Mouse (Mus musculus): ENCODE measurements around the gene Otoa. TPM values are rescaled to one million over a fixed set of nuclear protein-coding genes. Genes with fewer than 3 reads are reported as not detected.

Gene Otoa
- polyA plus RNA-seq (2012; rRNA removed), result 0.52 and 0.55 TPM in 2 replicates

GRCm38 (mm10) chr7:121081350-121081749 lies at the start of gene Otoa:
TSS of gene Otoa (plus strand) at chr7:121081650.
- H3K36me3 ChIP-seq (ENCODE audit: control insufficient read depth, insufficient read depth, low read length), result no peaks in the 10 kb centered on the region
- H3K27me3 ChIP-seq (replicated peaks; ENCODE audit: control insufficient read depth, insufficient read depth, low read length), result no peaks in the 10 kb centered on the region
- no peaks in the 10 kb centered on the region for H3K4me1 ChIP-seq (ENCODE audit: control insufficient read depth, insufficient read depth, low read length)
- H3K4me3 ChIP-seq (ENCODE audit: insufficient read depth, low read depth, low read length), result no peak within 1 kb of the TSS
- no peak for TF ChIP-seq POLR2A (IDR thresholded peaks at IDR 0.05; ENCODE audit: low read depth, low read length)
- no peak within 1 kb of the TSS for H3K27ac ChIP-seq (ENCODE audit: insufficient read depth, low read depth, low read length)
- no peak for DNase-seq
- WGBS, result 93% methylated on average over 4 of the region's 4 CpGs

- Histone ChIP-seq H3K27ac (ENCODE audit: insufficient read depth, low read depth, low read length) (peak within 1 kb of the TSS; percentile 83), H3K4me1 (ENCODE audit: control insufficient read depth, insufficient read depth, low read length) (peaks cover 14% of the 10 kb centered on the region), H3K4me3 (ENCODE audit: insufficient read depth, low read depth, low read length) (peak within 1 kb of the TSS; percentile 95), H3K27me3 (replicated peaks; ENCODE audit: control insufficient read depth, insufficient read depth, low read length) (no peaks in the 10 kb centered on the region), H3K36me3 (ENCODE audit: control insufficient read depth, insufficient read depth, low read length) (no peaks in the 10 kb centered on the region)
- WGBS, result 2% methylated on average over 43 of the region's 43 CpGs
- TF ChIP-seq CTCF (conservative IDR thresholded peaks at IDR 0.05; ENCODE audit: insufficient read depth, insufficient read length, low read depth, low read length) (no peak), POLR2A (IDR thresholded peaks at IDR 0.05; ENCODE audit: low read depth, low read length) (peak; percentile 82)
- DNase-seq, result peak; percentile 96
These were observed 47.4 kb upstream of the Otoa start, which contains the start of gene Mettl9 for GRCm38 (mm10) chr7:121033856-121034652. TSS of gene Mettl9 (plus strand) at chr7:121034445.

GRCm38 (mm10) chr7:121034701-121035141 lies 46.7 kb upstream of the Otoa start:
- H3K36me3 ChIP-seq (ENCODE audit: control insufficient read depth, insufficient read depth, low read length), result no peaks in the 10 kb centered on the region
- peak overlapping the region; percentile 82 for H3K27ac ChIP-seq (ENCODE audit: insufficient read depth, low read depth, low read length)
- peaks cover 16% of the 10 kb centered on the region for H3K4me1 ChIP-seq (ENCODE audit: control insufficient read depth, insufficient read depth, low read length)
- DNase-seq, result no peak
- TF ChIP-seq CTCF (conservative IDR thresholded peaks at IDR 0.05; ENCODE audit: insufficient read depth, insufficient read length, low read depth, low read length), result no peak
- no peak for TF ChIP-seq POLR2A (IDR thresholded peaks at IDR 0.05; ENCODE audit: low read depth, low read length)
- H3K4me3 ChIP-seq (ENCODE audit: insufficient read depth, low read depth, low read length), result peak overlapping the region; percentile 95
- no peaks in the 10 kb centered on the region for H3K27me3 ChIP-seq (replicated peaks; ENCODE audit: control insufficient read depth, insufficient read depth, low read length)
- WGBS, result under 1% methylated on average over 63 of the region's 63 CpGs

- peak overlapping the region; percentile 82 for H3K27ac ChIP-seq (ENCODE audit: insufficient read depth, low read depth, low read length)
- peaks cover 17% of the 10 kb centered on the region for H3K4me1 ChIP-seq (ENCODE audit: control insufficient read depth, insufficient read depth, low read length)
- no peak for TF ChIP-seq CTCF (conservative IDR thresholded peaks at IDR 0.05; ENCODE audit: insufficient read depth, insufficient read length, low read depth, low read length)
- no peak for TF ChIP-seq POLR2A (IDR thresholded peaks at IDR 0.05; ENCODE audit: low read depth, low read length)
- no peaks in the 10 kb centered on the region for H3K27me3 ChIP-seq (replicated peaks; ENCODE audit: control insufficient read depth, insufficient read depth, low read length)
- H3K4me3 ChIP-seq (ENCODE audit: insufficient read depth, low read depth, low read length), result peak overlapping the region; percentile 95
- under 1% methylated on average over 24 of the region's 24 CpGs for WGBS
- DNase-seq, result peak; percentile 66
- no peaks in the 10 kb centered on the region for H3K36me3 ChIP-seq (ENCODE audit: control insufficient read depth, insufficient read depth, low read length)
These were observed 46.2 kb upstream of the Otoa start for GRCm38 (mm10) chr7:121035161-121035721.

GRCm38 (mm10) chr7:121040595-121040994 lies 40.9 kb upstream of the Otoa start:
- Histone ChIP-seq H3K4me1 (ENCODE audit: control insufficient read depth, insufficient read depth, low read length) (peaks cover 31% of the 10 kb centered on the region), H3K27me3 (replicated peaks; ENCODE audit: control insufficient read depth, insufficient read depth, low read length) (no peaks in the 10 kb centered on the region), H3K36me3 (ENCODE audit: control insufficient read depth, insufficient read depth, low read length) (no peaks in the 10 kb centered on the region), H3K27ac (ENCODE audit: insufficient read depth, low read depth, low read length) (no peak overlapping the region), H3K4me3 (ENCODE audit: insufficient read depth, low read depth, low read length) (no peak overlapping the region)
- WGBS, result 88% methylated on average over 4 of the region's 4 CpGs
- no peak for DNase-seq
- TF ChIP-seq CTCF (conservative IDR thresholded peaks at IDR 0.05; ENCODE audit: insufficient read depth, insufficient read length, low read depth, low read length) (no peak), POLR2A (IDR thresholded peaks at IDR 0.05; ENCODE audit: low read depth, low read length) (no peak)

- no peak for TF ChIP-seq POLR2A (IDR thresholded peaks at IDR 0.05; ENCODE audit: low read depth, low read length)
- no peak for TF ChIP-seq CTCF (conservative IDR thresholded peaks at IDR 0.05; ENCODE audit: insufficient read depth, insufficient read length, low read depth, low read length)
- Histone ChIP-seq H3K36me3 (ENCODE audit: control insufficient read depth, insufficient read depth, low read length) (no peaks in the 10 kb centered on the region), H3K4me3 (ENCODE audit: insufficient read depth, low read depth, low read length) (no peak overlapping the region), H3K27me3 (replicated peaks; ENCODE audit: control insufficient read depth, insufficient read depth, low read length) (no peaks in the 10 kb centered on the region), H3K4me1 (ENCODE audit: control insufficient read depth, insufficient read depth, low read length) (peaks cover 35% of the 10 kb centered on the region), H3K27ac (ENCODE audit: insufficient read depth, low read depth, low read length) (no peak overlapping the region; the same call in 1 of the 2 replicates)
- no peak for DNase-seq
- WGBS, result 60% methylated on average over 1 of the region's 1 CpGs
These were observed 39.5 kb upstream of the Otoa start for GRCm38 (mm10) chr7:121041989-121042388.

GRCm38 (mm10) chr7:121043004-121043403 lies 38.4 kb upstream of the Otoa start:
- Histone ChIP-seq H3K4me3 (ENCODE audit: insufficient read depth, low read depth, low read length) (no peak overlapping the region), H3K36me3 (ENCODE audit: control insufficient read depth, insufficient read depth, low read length) (no peaks in the 10 kb centered on the region), H3K4me1 (ENCODE audit: control insufficient read depth, insufficient read depth, low read length) (peaks cover 34% of the 10 kb centered on the region), H3K27ac (ENCODE audit: insufficient read depth, low read depth, low read length) (peak overlapping the region; percentile 8; the same call in 1 of the 2 replicates), H3K27me3 (replicated peaks; ENCODE audit: control insufficient read depth, insufficient read depth, low read length) (no peaks in the 10 kb centered on the region)
- WGBS, result 80% methylated on average over 3 of the region's 3 CpGs
- TF ChIP-seq CTCF (conservative IDR thresholded peaks at IDR 0.05; ENCODE audit: insufficient read depth, insufficient read length, low read depth, low read length) (no peak), POLR2A (IDR thresholded peaks at IDR 0.05; ENCODE audit: low read depth, low read length) (no peak)
- no peak for DNase-seq

Measured in kidney, adult 2 months (tissue).